Mouse (Mus musculus) kidney, postnatal 0 days (tissue): ENCODE data around the gene Gnao1. TPM values are rescaled to one million over a fixed set of nuclear protein-coding genes. Genes with fewer than 3 reads are reported as not detected.

ENCODE experiments used
- ATAC-seq: fragments of 200-750 bp; cut with Nextera tagmentation; replicated peaks from 2 replicates; pipeline ENCODE4 v1.8.0; 2017; ENCODE audit warnings: low read depth, moderate number of reproducible peaks, moderate TSS enrichment, moderate library complexity; ENCODE audit not compliant: low FRiP score
- DNase-seq: peaks from one replicate; pipeline ENCODE4 v3.0.0-alpha.2; 2016; ENCODE audit warnings: low spot score
- H3K27ac ChIP-seq: fragments of 300-500 bp; sonication (generic); 2 replicates; pipeline ENCODE4 v1.5.1; 2014; ENCODE audit warnings: mild to moderate bottlenecking
- H3K27me3 ChIP-seq: fragments of 300-500 bp; sonication (generic); 2 replicates; pipeline ENCODE4 v1.6.1; 2014; ENCODE audit warnings: low read length, mixed read lengths; ENCODE audit not compliant: insufficient read depth
- H3K36me3 ChIP-seq: fragments of 300-500 bp; sonication (generic); 2 replicates; pipeline ENCODE4 v1.6.1; 2014; ENCODE audit warnings: low read length, mixed read lengths; ENCODE audit not compliant: insufficient read depth
- H3K4me1 ChIP-seq: fragments of 300-500 bp; sonication (generic); replicated peaks from 2 replicates; pipeline ENCODE4 v1.6.1; 2014; ENCODE audit warnings: antibody characterized with exemption, low read length, mixed read lengths; ENCODE audit not compliant: insufficient read depth
- H3K4me2 ChIP-seq: fragments of 300-500 bp; sonication (generic); 2 replicates; pipeline ENCODE4 v1.6.1; 2014; ENCODE audit warnings: mild to moderate bottlenecking, low read length, moderate library complexity, mixed read lengths
- H3K4me3 ChIP-seq: fragments of 300-500 bp; sonication (generic); replicated peaks from 2 replicates; pipeline ENCODE4 v1.5.1; 2014; ENCODE audit warnings: low read depth, low read length
- H3K9ac ChIP-seq: fragments of 300-500 bp; sonication (generic); 2 replicates; pipeline ENCODE4 v1.6.1; 2014; ENCODE audit warnings: low read depth, low read length
- H3K9me3 ChIP-seq: fragments of 300-500 bp; sonication (generic); replicated peaks from 2 replicates; pipeline ENCODE4 v1.6.1; 2016; ENCODE audit warnings: low read length, inconsistent platforms, mixed read lengths
- CTCF ChIP-seq: IDR thresholded peaks from 2 replicates; pipeline ENCODE4 v1.5.1; 2016; ENCODE audit warnings: antibody characterized with exemption, low read depth, mild to moderate bottlenecking, moderate library complexity
- WGBS: fragments of 180-500 bp; shearing (Covaris S2); extraction: QIAGEN DNeasy Blood & Tissue Kit; methylation state at CpG from one replicate; pipeline ENCODE4 v1.1.7; 2014; 5-methylcytosine and 5-hydroxymethylcytosine counted together
- polyA plus RNA-seq: library from polyadenylated mRNA; unstranded; fragments of >200 nt; fragmentation: Nextera tagmentation; extraction: Ambion mirVana; gene quantifications from 2 replicates; pipeline ENCODE4 v1.2.1, GENCODE M21; 2015

Gene Gnao1
- polyA plus RNA-seq, 1 experiment from 2014 or later, result 1.7 TPM

DNA sequence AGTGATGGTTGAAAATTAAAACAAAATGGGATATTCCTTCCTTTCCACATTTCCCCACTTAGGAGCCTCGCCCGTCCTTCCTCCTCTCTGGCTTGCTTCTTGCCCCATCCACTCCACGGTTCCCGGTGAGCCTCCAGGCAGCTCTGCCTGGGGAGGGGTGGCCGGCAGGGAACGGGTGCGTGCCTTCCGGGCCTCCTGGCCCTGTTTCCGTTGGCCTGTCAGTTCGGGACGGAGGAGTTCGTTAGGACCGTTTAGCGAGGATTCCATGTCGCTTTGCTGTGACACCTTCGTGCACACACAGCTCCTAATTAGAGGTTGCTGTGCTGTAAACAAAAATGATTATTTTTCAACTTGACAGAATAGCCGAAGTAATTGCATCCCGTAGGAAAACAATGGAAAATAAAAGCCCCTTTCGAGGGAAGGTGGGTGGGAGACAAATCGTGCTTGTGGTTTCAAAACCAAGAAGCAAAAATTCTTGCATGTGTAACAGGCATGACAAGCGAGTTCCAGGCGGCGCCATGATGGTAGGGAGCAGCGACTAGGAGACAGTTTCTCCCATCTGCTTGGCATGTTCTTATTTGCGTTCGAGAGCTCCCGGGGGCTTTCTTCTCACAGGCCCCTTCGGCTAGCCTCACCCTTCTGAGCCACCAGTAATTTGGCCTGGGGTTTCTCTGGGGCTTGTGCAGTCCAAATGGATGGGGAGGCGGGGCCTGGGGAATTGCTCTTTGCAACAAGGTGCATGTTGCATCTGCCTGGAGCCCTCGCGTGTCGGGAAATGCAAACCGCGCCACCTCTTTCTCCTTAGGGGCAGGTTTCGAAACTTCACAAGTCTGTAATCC lies 3.0 kb downstream of the Gnao1 start:
- WGBS, result 5% methylated on average over 35 of the region's 35 CpGs
- Histone ChIP-seq H3K36me3 (no peaks in the 10 kb centered on the region), H3K27ac (no peak overlapping the region), H3K27me3 (peaks cover 15% of the 10 kb centered on the region), H3K4me2 (peak overlapping the region; percentile 52), H3K4me1 (peaks cover 21% of the 10 kb centered on the region), H3K9ac (no peak overlapping the region), H3K4me3 (peak overlapping the region; percentile 14), H3K9me3 (no peaks in the 10 kb centered on the region)
- ATAC-seq (peak; percentile 9; the same call in 1 of the 2 replicates), DNase-seq (no peak)
- TF ChIP-seq CTCF, result no peak

DNA sequence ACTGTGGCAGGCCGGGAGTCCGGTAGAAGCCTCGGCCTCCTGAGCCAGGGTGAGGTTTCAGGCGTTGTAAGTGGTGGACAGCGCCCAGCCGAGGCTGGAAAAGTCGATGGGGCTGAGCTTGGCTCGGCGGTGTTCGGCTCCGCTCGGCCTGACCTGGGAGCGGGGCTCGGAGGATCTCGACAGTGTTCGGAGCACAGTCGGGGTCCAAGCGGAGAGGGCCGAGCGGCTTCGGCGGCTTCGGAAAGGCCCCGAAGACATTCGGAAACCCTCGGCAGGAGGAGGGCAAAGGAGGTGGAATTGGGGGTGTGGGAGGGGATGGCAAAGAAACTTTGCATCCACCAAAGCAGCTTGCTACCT lies 3.6 kb downstream of the Gnao1 start:
- Histone ChIP-seq H3K9ac (no peak overlapping the region), H3K4me1 (peaks cover 21% of the 10 kb centered on the region), H3K27ac (no peak overlapping the region), H3K36me3 (no peaks in the 10 kb centered on the region), H3K4me2 (peak overlapping the region; percentile 52), H3K9me3 (no peaks in the 10 kb centered on the region), H3K4me3 (peak overlapping the region; percentile 14), H3K27me3 (peaks cover 15% of the 10 kb centered on the region)
- no peak for TF ChIP-seq CTCF
- under 1% methylated on average over 26 of the region's 26 CpGs for WGBS
- peak; percentile 96 for ATAC-seq
- DNase-seq, result peak; percentile 95

DNA sequence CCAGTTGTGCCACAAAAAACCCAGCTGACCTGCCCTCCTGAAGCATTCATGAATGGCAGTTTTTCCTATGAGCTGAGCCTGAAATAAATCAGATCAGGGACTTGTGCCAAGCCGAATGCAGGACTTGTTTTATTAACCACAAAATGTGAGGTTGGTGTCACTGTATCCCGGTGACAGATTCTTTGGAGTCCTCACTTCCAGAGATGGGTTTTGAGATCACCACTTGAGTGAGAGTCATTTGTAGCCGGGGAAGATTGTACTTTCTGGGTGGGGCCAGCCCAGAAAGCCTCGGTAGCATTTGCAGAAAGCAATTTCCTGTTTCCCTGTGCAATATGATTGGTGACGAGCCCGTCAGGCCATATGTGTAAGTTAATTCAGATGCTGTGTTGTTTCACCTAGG lies 4.5 kb downstream of the Gnao1 start:
- WGBS, result 50% methylated on average over 6 of the region's 6 CpGs
- H3K9ac ChIP-seq, result no peak overlapping the region
- H3K27ac ChIP-seq, result no peak overlapping the region
- no peaks in the 10 kb centered on the region for H3K9me3 ChIP-seq
- TF ChIP-seq CTCF, result no peak
- H3K4me2 ChIP-seq, result no peak overlapping the region
- no peaks in the 10 kb centered on the region for H3K36me3 ChIP-seq
- H3K4me3 ChIP-seq, result no peak overlapping the region
- H3K27me3 ChIP-seq, result peaks cover 15% of the 10 kb centered on the region
- no peak for DNase-seq
- H3K4me1 ChIP-seq, result peaks cover 21% of the 10 kb centered on the region
- ATAC-seq, result no peak

DNA sequence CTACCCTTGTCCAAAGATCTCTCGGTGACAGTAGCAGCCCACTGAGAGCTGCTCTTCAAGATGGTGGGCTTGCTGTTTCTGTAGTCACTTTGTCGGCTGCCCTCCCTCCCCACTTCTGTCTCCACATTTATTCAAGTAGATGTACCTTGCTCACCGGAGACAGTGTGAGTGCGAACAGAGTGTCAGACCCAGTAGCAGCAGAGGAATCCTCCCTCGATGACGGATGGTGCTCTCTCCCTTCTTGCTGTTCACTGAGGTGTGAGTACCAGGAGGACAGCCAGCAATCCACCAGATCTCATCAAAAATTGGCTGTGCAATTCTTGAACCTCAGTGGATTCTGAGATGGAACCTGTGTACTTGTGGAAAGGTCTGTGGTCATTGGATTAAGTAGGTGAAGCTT lies 6.5 kb downstream of the Gnao1 start:
- H3K4me1 ChIP-seq, result peaks cover 12% of the 10 kb centered on the region
- H3K9me3 ChIP-seq, result no peaks in the 10 kb centered on the region
- ATAC-seq (no peak), DNase-seq (no peak)
- H3K4me2 ChIP-seq, result no peak overlapping the region
- no peak overlapping the region for H3K27ac ChIP-seq
- no peak for TF ChIP-seq CTCF
- H3K4me3 ChIP-seq, result no peak overlapping the region
- no peaks in the 10 kb centered on the region for H3K36me3 ChIP-seq
- H3K9ac ChIP-seq, result no peak overlapping the region
- H3K27me3 ChIP-seq, result peaks cover 12% of the 10 kb centered on the region
- WGBS, result 71% methylated on average over 6 of the region's 6 CpGs

DNA sequence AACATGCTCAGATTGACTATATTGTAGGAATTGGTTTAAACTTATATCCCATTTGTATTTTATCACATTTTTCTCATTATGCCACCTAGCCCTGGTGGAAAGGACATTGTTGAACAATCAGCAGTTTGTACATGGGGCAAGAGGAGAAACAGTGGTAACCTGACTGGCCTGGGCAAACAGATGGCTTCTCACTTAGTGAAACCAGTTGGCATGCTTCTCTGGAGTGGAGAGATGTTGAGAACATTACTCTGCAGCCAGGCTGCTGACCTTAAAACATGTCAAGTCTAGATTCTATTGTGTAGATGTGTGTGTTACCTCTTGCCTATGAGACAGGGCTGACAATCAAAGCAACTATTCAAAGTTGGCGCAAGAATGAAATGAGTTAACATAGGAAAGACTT lies 7.6 kb downstream of the Gnao1 start:
- DNase-seq, result no peak
- WGBS, result 87% methylated on average over 1 of the region's 1 CpGs
- peaks cover 3% of the 10 kb centered on the region for H3K27me3 ChIP-seq

DNA sequence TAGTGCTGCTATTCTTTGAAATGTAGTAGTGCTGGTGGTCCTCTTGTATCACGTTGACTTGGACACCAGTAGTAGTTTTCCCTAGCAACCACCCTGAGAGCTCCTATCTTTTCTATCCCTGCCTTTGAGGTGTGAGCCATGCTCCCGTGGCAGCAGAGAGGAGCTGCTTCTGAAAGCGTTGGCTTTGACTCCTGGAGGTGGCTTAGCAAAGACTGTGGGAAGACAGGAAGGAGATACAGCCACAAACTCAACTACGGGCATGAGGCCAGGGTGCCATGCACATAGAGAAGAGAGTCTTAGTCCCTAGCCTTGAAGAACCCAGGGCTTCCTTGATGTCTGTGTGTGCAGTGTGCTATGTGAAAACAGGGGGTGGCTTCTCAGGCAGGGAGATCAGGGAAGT lies 10.2 kb downstream of the Gnao1 start:
- Histone ChIP-seq H3K4me2 (no peak overlapping the region), H3K27ac (no peak overlapping the region), H3K4me3 (no peak overlapping the region), H3K36me3 (no peaks in the 10 kb centered on the region), H3K9ac (no peak overlapping the region), H3K9me3 (no peaks in the 10 kb centered on the region), H3K4me1 (no peaks in the 10 kb centered on the region), H3K27me3 (no peaks in the 10 kb centered on the region)
- ATAC-seq (no peak), DNase-seq (no peak)
- no peak for TF ChIP-seq CTCF
- WGBS, result 79% methylated on average over 4 of the region's 4 CpGs

More for the DNA sequence above, 7.6 kb downstream of the Gnao1 start:
- H3K9me3 ChIP-seq, result no peaks in the 10 kb centered on the region
- H3K36me3 ChIP-seq, result no peaks in the 10 kb centered on the region
- H3K27ac ChIP-seq, result no peak overlapping the region
- H3K9ac ChIP-seq, result no peak overlapping the region
- H3K4me3 ChIP-seq, result no peak overlapping the region
- no peak for ATAC-seq
- peaks cover 9% of the 10 kb centered on the region for H3K4me1 ChIP-seq
- no peak for TF ChIP-seq CTCF
- H3K4me2 ChIP-seq, result no peak overlapping the region

DNA sequence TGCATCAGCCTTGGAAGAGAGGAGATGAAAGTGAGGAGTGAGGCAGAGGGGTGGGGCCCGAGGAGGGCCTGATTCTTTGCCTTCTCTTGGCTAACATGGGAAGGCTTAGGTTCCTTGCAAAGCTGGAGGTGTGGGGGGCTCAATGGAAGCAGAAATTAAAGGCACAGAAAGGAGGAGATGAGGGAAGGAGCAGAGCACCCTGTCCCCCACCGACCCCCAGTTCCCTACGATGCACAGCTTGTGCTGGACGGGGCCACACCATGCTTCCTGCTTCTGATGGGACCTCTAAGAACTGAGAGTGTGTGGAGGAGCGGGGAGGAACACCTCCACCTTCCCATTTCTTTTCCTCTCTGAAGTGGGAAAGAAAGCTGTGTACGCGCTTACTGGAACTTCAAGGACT lies 11.6 kb downstream of the Gnao1 start:
- no peak overlapping the region for H3K4me2 ChIP-seq
- no peaks in the 10 kb centered on the region for H3K9me3 ChIP-seq
- no peaks in the 10 kb centered on the region for H3K27me3 ChIP-seq
- no peak overlapping the region for H3K27ac ChIP-seq
- TF ChIP-seq CTCF, result no peak
- ATAC-seq (no peak), DNase-seq (no peak)
- H3K36me3 ChIP-seq, result no peaks in the 10 kb centered on the region
- 91% methylated on average over 7 of the region's 7 CpGs for WGBS
- no peaks in the 10 kb centered on the region for H3K4me1 ChIP-seq
- no peak overlapping the region for H3K9ac ChIP-seq
- H3K4me3 ChIP-seq, result no peak overlapping the region
